Comparison of ENCODE assay signal across 11 mouse cellular contexts in the genomic region with DNA sequence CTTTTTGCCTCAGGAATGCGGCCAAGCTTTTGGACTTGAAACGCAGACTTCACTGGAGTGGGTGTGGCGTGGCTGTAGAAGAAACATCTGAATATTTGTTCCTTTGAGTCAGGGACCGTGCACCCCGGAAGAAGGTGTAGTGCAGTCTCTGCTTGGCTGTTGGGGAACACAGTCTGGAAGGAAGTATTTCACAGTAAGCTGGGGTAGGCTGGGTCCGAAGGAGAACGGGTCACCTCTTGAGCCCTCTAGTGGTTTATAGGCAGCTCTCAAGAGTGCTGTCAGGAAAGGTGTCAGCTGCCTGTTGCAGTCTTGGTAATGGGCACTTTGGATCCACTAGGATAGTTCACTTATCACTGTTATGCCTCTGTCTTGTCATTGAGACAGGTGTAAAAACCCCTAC. TPM values are rescaled to one million over a fixed set of nuclear protein-coding genes. Genes with fewer than 3 reads are reported as not detected.
DNase-seq lines count a peak whose midpoint lies in the region; ATAC-seq and TF ChIP-seq lines count a peak whose summit lies in the region.
"Had no signal": no experiment of that assay in that cellular context is flagged by ENCODE, and none has a peak within 500 bp of the region (broad histone marks: within the 10 kb centered on the region; RNA-seq: fewer than 3 reads in every experiment).

No protein-coding gene starts in this region.

- H3K9me3 ChIP-seq in liver, embryonic 14.5 days (ENCODE audit: control insufficient read depth, low read length), result no peaks in the 10 kb centered on the region
- H3K9me3 ChIP-seq in limb, embryonic 10.5 days (replicated peaks), result no peaks in the 10 kb centered on the region
- H3K9me3 ChIP-seq in forebrain, embryonic 12.5 days, result no peaks in the 10 kb centered on the region
- H3K9me3 ChIP-seq: neural tube, embryonic 15.5 days had no signal

- no peak overlapping the region for H3K27ac ChIP-seq in liver, embryonic 14.5 days
- H3K27ac ChIP-seq in cortical plate, adult 2 months (ENCODE audit: insufficient read depth, low read length), result no peak overlapping the region
- no peak overlapping the region for H3K27ac ChIP-seq in limb, embryonic 10.5 days
- H3K27ac ChIP-seq in forebrain, embryonic 12.5 days, result no peak overlapping the region
- H3K27ac ChIP-seq: neural tube, embryonic 15.5 days had no signal

- WGBS in liver, embryonic 14.5 days (ENCODE audit: insufficient replicate concordance), result 65% methylated on average over 7 of the region's 7 CpGs
- WGBS in limb, embryonic 10.5 days, result 91% methylated on average over 7 of the region's 7 CpGs
- 90% methylated on average over 7 of the region's 7 CpGs for WGBS in forebrain, embryonic 12.5 days

- no peak overlapping the region for H3K9ac ChIP-seq in liver, embryonic 14.5 days (replicated peaks)
- no peak overlapping the region for H3K9ac ChIP-seq in forebrain, embryonic 12.5 days
- H3K9ac ChIP-seq: neural tube, embryonic 15.5 days had no signal

- TF ChIP-seq CTCF in liver, embryonic 14.5 days (IDR thresholded peaks at IDR 0.05; ENCODE audit: low read depth), result peak; percentile 48
- peak; percentile 34; the same call in 1 of the 2 replicates for TF ChIP-seq CTCF in cortical plate, adult 2 months (IDR thresholded peaks at IDR 0.05; ENCODE audit: extremely low read depth, insufficient read depth, low read length)

- no peak for TF ChIP-seq POLR2A in cortical plate, adult 2 months (IDR thresholded peaks at IDR 0.05; ENCODE audit: extremely low read depth, insufficient read depth, low read length)

- no peaks in the 10 kb centered on the region; the same call in 1 of the 2 replicates for H3K27me3 ChIP-seq in liver, embryonic 14.5 days (ENCODE audit: control insufficient read depth, insufficient read depth, low read length)
- H3K27me3 ChIP-seq in limb, embryonic 10.5 days (ENCODE audit: low read depth, poor library complexity, severe bottlenecking), result no peaks in the 10 kb centered on the region
- H3K27me3 ChIP-seq in forebrain, embryonic 12.5 days, result no peaks in the 10 kb centered on the region
- H3K27me3 ChIP-seq: neural tube, embryonic 15.5 days had no signal

- H3K4me1 ChIP-seq in liver, embryonic 14.5 days (replicated peaks; ENCODE audit: control insufficient read depth in 2 of 2, insufficient read depth in 2 of 2, low read length in 1 of 2), result peaks cover 5 to 20% of the 10 kb centered on the region in 2 experiments; a peak in 3 of 4 replicates
- peaks cover 3% of the 10 kb centered on the region; the same call in 1 of the 2 replicates for H3K4me1 ChIP-seq in cortical plate, adult 2 months (ENCODE audit: control insufficient read depth, insufficient read depth, low read length)
- peaks cover 16% of the 10 kb centered on the region for H3K4me1 ChIP-seq in limb, embryonic 10.5 days
- H3K4me1 ChIP-seq in forebrain, embryonic 12.5 days, result peaks cover 26% of the 10 kb centered on the region

- ATAC-seq in liver, embryonic 14.5 days (ENCODE audit: insufficient read depth), result no peak
- ATAC-seq in monocyte, adult 5-6 weeks (replicated peaks; ENCODE audit: insufficient number of reproducible peaks, low FRiP score, low TSS enrichment, poor library complexity, severe bottlenecking), result peak; percentile 32; the same call in 1 of the 2 replicates
- ATAC-seq in forebrain, embryonic 12.5 days (ENCODE audit: low FRiP score), result no peak

- peak; percentile 22 for DNase-seq in cerebellum, adult 9-10 months
- no peak for DNase-seq in cerebellum, adult 11-12 months
- no peak for DNase-seq in liver, embryonic 14.5 days (ENCODE audit: low read depth in 3 of 3, low spot score in 3 of 3)
- no peak for DNase-seq in liver
- no peak for DNase-seq in limb, embryonic 10.5 days (ENCODE audit: low spot score)
- DNase-seq: heart, postnatal 14 days; kidney, postnatal 14 days had no signal

- TF ChIP-seq EP300 in liver, embryonic 14.5 days (IDR thresholded peaks at IDR 0.05; ENCODE audit: low read depth), result no peak

- no peak overlapping the region for H3K4me2 ChIP-seq in liver, embryonic 14.5 days (ENCODE audit: low read depth)
- no peak overlapping the region for H3K4me2 ChIP-seq in forebrain, embryonic 12.5 days
- H3K4me2 ChIP-seq: neural tube, embryonic 15.5 days had no signal

- H3K4me3 ChIP-seq in liver, embryonic 14.5 days (ENCODE audit: insufficient read depth in 1 of 2, low read depth in 2 of 2, low read length in 2 of 2), result no peak overlapping the region
- no peak overlapping the region for H3K4me3 ChIP-seq in cortical plate, adult 2 months (ENCODE audit: insufficient read depth, low read length)
- H3K4me3 ChIP-seq in limb, embryonic 10.5 days, result no peak overlapping the region
- H3K4me3 ChIP-seq in forebrain, embryonic 12.5 days (replicated peaks), result no peak overlapping the region
- H3K4me3 ChIP-seq: neural tube, embryonic 15.5 days had no signal

- no peaks in the 10 kb centered on the region for H3K36me3 ChIP-seq in liver, embryonic 14.5 days (replicated peaks; ENCODE audit: control insufficient read depth, insufficient read depth, low read depth)
- H3K36me3 ChIP-seq in limb, embryonic 10.5 days, result peaks cover 48% of the 10 kb centered on the region
- H3K36me3 ChIP-seq in forebrain, embryonic 12.5 days (replicated peaks), result peaks cover 13% of the 10 kb centered on the region; the same call in 1 of the 2 replicates

RNA-seq across cellular contexts. Expression of a gene that starts 3.9 kb away (rescaled TPM):
- polyA plus RNA-seq in liver, embryonic 14.5 days (2012; rRNA removed), result 8.7 and 11.1 TPM in 2 replicates
- 6.7 and 8.0 TPM in 2 replicates for polyA plus RNA-seq in liver, embryonic 14.5 days (2014; fragmentation: Nextera tagmentation; extraction: Ambion mirVana)
- polyA plus RNA-seq in cortical plate, adult 2 months (2012; rRNA removed), result 72.1 and 79.9 TPM in 2 replicates
- 81.9 to 108 TPM (median 105 TPM) in 3 replicates for total RNA-seq in monocyte, adult 5-6 weeks (2017)
- 65.1 and 67.5 TPM in 2 replicates for polyA plus RNA-seq in limb, embryonic 10.5 days (2016; fragmentation: Nextera tagmentation; extraction: Ambion mirVana)
- 56.9 and 59.3 TPM in 2 replicates for polyA plus RNA-seq in forebrain, embryonic 12.5 days (2016; fragmentation: Nextera tagmentation; extraction: Ambion mirVana)

RNA-seq across cellular contexts. Expression of a gene that starts 13.7 kb away (rescaled TPM):
- 2.0 and 2.7 TPM in 2 replicates for polyA plus RNA-seq in liver, embryonic 14.5 days (2012; rRNA removed)
- 5.0 and 5.3 TPM in 2 replicates for polyA plus RNA-seq in liver, embryonic 14.5 days (2014; fragmentation: Nextera tagmentation; extraction: Ambion mirVana)
- polyA plus RNA-seq in cortical plate, adult 2 months (2012; rRNA removed), result 78.3 and 84.6 TPM in 2 replicates
- total RNA-seq in monocyte, adult 5-6 weeks (2017), result 51.0 to 80.4 TPM (median 75.8 TPM) in 3 replicates
- 51.7 and 52.3 TPM in 2 replicates for polyA plus RNA-seq in limb, embryonic 10.5 days (2016; fragmentation: Nextera tagmentation; extraction: Ambion mirVana)
- polyA plus RNA-seq in forebrain, embryonic 12.5 days (2016; fragmentation: Nextera tagmentation; extraction: Ambion mirVana), result 75.8 and 79.0 TPM in 2 replicates
